Comparison of ENCODE assay signal across 13 mouse cellular contexts in genomic region chr13:31578389-31578788, GRCm38 (mm10). TPM values are rescaled to one million over a fixed set of nuclear protein-coding genes. Genes with fewer than 3 reads are reported as not detected.
DNase-seq lines count a peak whose midpoint lies in the region; ATAC-seq and TF ChIP-seq lines count a peak whose summit lies in the region.
"Had no signal": no experiment of that assay in that cellular context is flagged by ENCODE, and none has a peak within 500 bp of the region (broad histone marks: within the 10 kb centered on the region; RNA-seq: fewer than 3 reads in every experiment).

No protein-coding gene starts in this region.

- peak; percentile 28 for DNase-seq in heart, embryonic 10.5 days (ENCODE audit: low spot score)
- DNase-seq in heart, postnatal 25 days (ENCODE audit: low spot score) = no peak
- DNase-seq in forebrain, postnatal 0 days = no peak
- DNase-seq in kidney, postnatal 36 days = peak; percentile 53 to 90
- DNase-seq in natural killer cell, adult 2 months (ENCODE audit: low spot score in 2 of 2) = no peak
- DNase-seq in c-Kit-positive CD71-positive TER-119-positive erythroid progenitor cells, embryonic 14.5 days (ENCODE audit: low spot score) = no peak
- no peak for DNase-seq in adrenal gland, adult 2 months
- DNase-seq: cerebellum, postnatal 14 days; gastrocnemius, postnatal 25 days; liver, embryonic 13.5 days; spleen, adult 18-20 months had no signal

- H3K9me3 ChIP-seq in heart, embryonic 10.5 days = no peaks in the 10 kb centered on the region
- no peaks in the 10 kb centered on the region for H3K9me3 ChIP-seq in forebrain, postnatal 0 days (ENCODE audit: low read length)
- H3K9me3 ChIP-seq in midbrain, embryonic 15.5 days = no peaks in the 10 kb centered on the region
- H3K9me3 ChIP-seq: liver, embryonic 13.5 days had no signal

- no peak overlapping the region for H3K4me2 ChIP-seq in forebrain, postnatal 0 days (ENCODE audit: low read depth)
- no peak overlapping the region for H3K4me2 ChIP-seq in midbrain, embryonic 15.5 days
- H3K4me2 ChIP-seq: liver, embryonic 13.5 days had no signal

- no peak overlapping the region for H3K4me3 ChIP-seq in heart, embryonic 10.5 days
- H3K4me3 ChIP-seq in forebrain, postnatal 0 days (ENCODE audit: low read depth, low read length) = no peak overlapping the region
- H3K4me3 ChIP-seq in midbrain, embryonic 15.5 days = no peak overlapping the region
- H3K4me3 ChIP-seq: liver, embryonic 13.5 days had no signal

- H3K27ac ChIP-seq in heart, embryonic 10.5 days = no peak overlapping the region
- H3K27ac ChIP-seq in forebrain, postnatal 0 days (ENCODE audit: low read depth, low read length) = no peak overlapping the region
- H3K27ac ChIP-seq in midbrain, embryonic 15.5 days = no peak overlapping the region
- H3K27ac ChIP-seq: liver, embryonic 13.5 days had no signal

- intact Hi-C loops in heart, postnatal 25 days (cut with DNase I) = no loop called here

- H3K9ac ChIP-seq in forebrain, postnatal 0 days = no peak overlapping the region
- no peak overlapping the region for H3K9ac ChIP-seq in midbrain, embryonic 15.5 days
- H3K9ac ChIP-seq: liver, embryonic 13.5 days had no signal

- H3K36me3 ChIP-seq in heart, embryonic 10.5 days = no peaks in the 10 kb centered on the region
- no peaks in the 10 kb centered on the region for H3K36me3 ChIP-seq in forebrain, postnatal 0 days (ENCODE audit: insufficient read depth)
- no peaks in the 10 kb centered on the region for H3K36me3 ChIP-seq in midbrain, embryonic 15.5 days (replicated peaks)
- H3K36me3 ChIP-seq: liver, embryonic 13.5 days had no signal

- peaks cover 50% of the 10 kb centered on the region for H3K27me3 ChIP-seq in heart, embryonic 10.5 days (ENCODE audit: insufficient read depth, poor library complexity, severe bottlenecking)
- H3K27me3 ChIP-seq in forebrain, postnatal 0 days (ENCODE audit: insufficient read depth, low read length) = no peaks in the 10 kb centered on the region
- H3K27me3 ChIP-seq in midbrain, embryonic 15.5 days (replicated peaks) = no peaks in the 10 kb centered on the region
- H3K27me3 ChIP-seq: liver, embryonic 13.5 days had no signal

- ATAC-seq in forebrain, postnatal 0 days = 0 out of 2 replicates have a peak, but pooled peaks have one; percentile 18
- ATAC-seq in midbrain, embryonic 15.5 days (replicated peaks) = peak; percentile 56

- no peaks in the 10 kb centered on the region for H3K4me1 ChIP-seq in heart, embryonic 10.5 days
- peaks cover 4% of the 10 kb centered on the region; the same call in 1 of the 2 replicates for H3K4me1 ChIP-seq in forebrain, postnatal 0 days (ENCODE audit: insufficient read depth)
- no peaks in the 10 kb centered on the region for H3K4me1 ChIP-seq in midbrain, embryonic 15.5 days

- no peak for TF ChIP-seq CTCF in forebrain, postnatal 0 days (IDR thresholded peaks at IDR 0.05; ENCODE audit: low read depth)

- 77% methylated on average over 10 of the region's 10 CpGs for WGBS in heart, embryonic 10.5 days
- WGBS in forebrain, postnatal 0 days = 26% methylated on average over 10 of the region's 10 CpGs
- 38% methylated on average over 10 of the region's 10 CpGs for WGBS in midbrain, embryonic 15.5 days

RNA-seq across cellular contexts. Expression of gene A530084C06Rik, which starts 19.3 kb away (rescaled TPM):
- polyA plus RNA-seq in heart, embryonic 10.5 days (2016; fragmentation: Nextera tagmentation; extraction: Ambion mirVana) = not detected in 2 replicates
- total RNA-seq in heart, postnatal 25 days (2021) = under 1 TPM in 1 of 2 experiments, not detected in 1; 0.08 TPM
- total RNA-seq in forebrain, postnatal 0 days (2014; rRNA removed) = 0.69 and 2.8 TPM in 2 replicates
- not detected in 2 replicates for polyA plus RNA-seq in forebrain, postnatal 0 days (2015; fragmentation: Nextera tagmentation; extraction: Ambion mirVana)
- not detected in 2 replicates for polyA plus RNA-seq in midbrain, embryonic 15.5 days (2015; fragmentation: Nextera tagmentation; extraction: Ambion mirVana)
- not detected for total RNA-seq in adrenal gland, adult 2 months (2021)
- 0.04 and 0.09 TPM in 2 replicates for polyA plus RNA-seq in adrenal gland, adult 2 months (2012; rRNA removed)
- total RNA-seq: gastrocnemius, postnatal 25 days had no signal
- polyA plus RNA-seq: liver, embryonic 13.5 days; neural tube, embryonic 14.5 days had no signal

RNA-seq across cellular contexts. Expression of gene Foxq1, which starts 22.5 kb away (rescaled TPM):
- polyA plus RNA-seq in heart, embryonic 10.5 days (2016; fragmentation: Nextera tagmentation; extraction: Ambion mirVana) = 0.06 and 0.19 TPM in 2 replicates
- total RNA-seq in heart, postnatal 25 days (2021) = under 1 TPM; 0.10 to 0.14 TPM
- 2.8 and 5.4 TPM in 2 replicates for total RNA-seq in forebrain, postnatal 0 days (2014; rRNA removed)
- polyA plus RNA-seq in forebrain, postnatal 0 days (2015; fragmentation: Nextera tagmentation; extraction: Ambion mirVana) = 2.9 and 3.4 TPM in 2 replicates
- polyA plus RNA-seq in midbrain, embryonic 15.5 days (2015; fragmentation: Nextera tagmentation; extraction: Ambion mirVana) = 2.2 and 2.4 TPM in 2 replicates
- total RNA-seq in adrenal gland, adult 2 months (2021) = under 1 TPM in 1 of 2 experiments, not detected in 1; 0.14 TPM
- polyA plus RNA-seq in adrenal gland, adult 2 months (2012; rRNA removed) = 0.33 and 0.53 TPM in 2 replicates
- total RNA-seq: gastrocnemius, postnatal 25 days had no signal

RNA-seq across cellular contexts. Expression of gene Foxf2, which starts 47.2 kb away (rescaled TPM):
- 0.14 and 3.4 TPM in 2 replicates for polyA plus RNA-seq in heart, embryonic 10.5 days (2016; fragmentation: Nextera tagmentation; extraction: Ambion mirVana)
- under 1 TPM in 1 of 2 experiments, not detected in 1; 0.18 TPM for total RNA-seq in heart, postnatal 25 days (2021)
- 4.6 and 7.8 TPM in 2 replicates for total RNA-seq in forebrain, postnatal 0 days (2014; rRNA removed)
- polyA plus RNA-seq in forebrain, postnatal 0 days (2015; fragmentation: Nextera tagmentation; extraction: Ambion mirVana) = 4.1 and 5.7 TPM in 2 replicates
- polyA plus RNA-seq in midbrain, embryonic 15.5 days (2015; fragmentation: Nextera tagmentation; extraction: Ambion mirVana) = 5.3 and 6.5 TPM in 2 replicates
- not detected for total RNA-seq in adrenal gland, adult 2 months (2021)
- not detected in 2 replicates for polyA plus RNA-seq in adrenal gland, adult 2 months (2012; rRNA removed)
- total RNA-seq: gastrocnemius, postnatal 25 days had no signal
- polyA plus RNA-seq: liver, embryonic 13.5 days had no signal

Comparison
In these comparisons a context has a peak if more than half of its experiments do, and no peak if none do; other contexts are left out.
1. DNase-seq: peak in heart, embryonic 10.5 days (single experiment) and kidney, postnatal 36 days (2 of 2); none in heart, postnatal 25 days (single experiment), forebrain, postnatal 0 days (single experiment), natural killer cell, adult 2 months (0 of 2), c-Kit-positive CD71-positive TER-119-positive erythroid progenitor cells, embryonic 14.5 days (single experiment) and adrenal gland, adult 2 months (single experiment).